Mouse (Mus musculus): ENCODE results near the gene Itpr2.
A peak's percentile ranks its signal among the peaks of the same experiment; 100 is the strongest.

The Itpr2 gene

DNA sequence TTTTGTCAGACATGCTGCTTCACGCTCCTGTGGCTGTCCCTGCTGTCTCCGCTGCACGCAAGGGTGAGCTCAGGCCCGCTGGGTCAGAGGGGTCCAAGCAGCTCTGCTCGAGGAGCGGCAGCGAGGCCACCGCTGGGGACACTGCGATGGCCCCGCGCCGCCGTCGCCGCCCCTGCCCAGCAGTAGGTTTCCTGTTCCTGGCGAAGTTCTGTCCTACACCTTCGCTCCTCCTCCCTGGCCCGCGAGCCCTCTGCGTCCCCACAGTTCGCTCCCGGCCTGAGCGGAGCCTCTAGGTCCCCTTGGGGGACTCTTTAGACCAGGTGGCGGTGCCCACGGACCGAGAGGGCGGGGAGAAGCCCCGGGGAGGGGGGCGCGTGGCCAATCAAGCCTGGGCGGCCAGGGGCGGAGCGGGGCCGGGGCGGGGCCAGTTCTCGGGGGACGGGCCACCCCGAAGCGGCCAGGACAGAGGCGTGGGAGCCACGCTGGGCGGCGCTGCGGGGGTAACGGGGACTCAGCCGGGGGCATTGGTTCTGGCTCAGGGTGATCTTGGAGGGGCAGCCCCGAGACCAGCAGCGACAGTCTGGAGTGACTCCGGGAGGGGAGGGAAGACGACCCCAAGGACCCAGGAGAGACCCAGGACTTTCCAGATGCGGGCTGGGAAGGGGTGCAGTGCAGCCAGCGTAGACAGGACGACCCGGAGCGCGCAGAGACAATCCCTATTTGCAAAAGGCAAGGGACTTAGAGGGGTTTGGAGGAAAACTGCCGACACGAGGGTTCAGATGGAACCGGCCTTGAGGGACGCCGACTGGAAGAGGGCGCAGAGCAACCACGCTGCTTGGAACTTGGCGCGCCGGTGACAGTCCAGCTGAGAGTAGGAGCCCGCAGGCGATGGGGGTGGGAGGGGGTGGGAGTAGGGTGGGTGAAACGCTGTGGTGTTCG, at the start of gene Itpr2:
Gene Itpr2, minus strand, starts transcription at position 358 of the 939 bp plus-strand sequence.
- DNase-seq = peak; percentile 90

DNA sequence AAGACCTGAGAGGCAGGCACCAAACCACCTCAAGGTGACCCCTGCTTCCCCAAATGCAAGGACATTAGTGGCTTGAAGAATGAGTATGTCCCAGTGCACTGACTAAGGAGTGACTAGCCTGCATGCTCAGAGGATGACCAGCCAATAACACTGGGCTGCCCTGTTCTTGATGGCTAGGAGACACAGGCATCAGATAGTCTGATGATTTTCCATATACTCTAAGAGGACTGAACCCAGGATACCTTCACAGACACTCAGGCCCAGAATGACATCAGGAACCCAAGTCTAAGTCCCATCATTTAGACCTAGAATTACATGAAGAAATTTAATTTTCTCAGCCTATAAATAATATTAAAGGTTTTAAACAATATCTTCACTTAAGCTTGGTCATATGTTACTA, 49.3 kb upstream of the Itpr2 start:
- no peak for DNase-seq

DNA sequence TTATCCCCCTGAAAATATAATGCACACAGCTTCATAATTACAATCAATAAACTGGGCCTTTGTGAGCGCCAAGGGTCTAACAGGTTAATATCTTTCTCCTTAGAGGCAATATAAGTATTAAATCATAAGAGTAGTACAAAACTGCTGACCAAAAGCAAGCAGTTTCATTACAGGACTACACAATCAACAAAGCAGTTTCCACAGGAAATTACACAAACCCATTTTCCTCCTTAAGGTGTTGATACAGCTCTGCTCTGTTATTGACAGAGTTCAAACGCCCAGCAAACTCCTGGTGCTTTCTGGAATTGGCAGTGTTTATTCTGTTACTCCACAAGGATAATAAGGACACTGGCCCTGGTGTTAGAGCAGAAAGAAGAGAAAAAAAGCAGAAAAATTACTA, 48.4 kb upstream of the Itpr2 start:
- no peak for DNase-seq

DNA sequence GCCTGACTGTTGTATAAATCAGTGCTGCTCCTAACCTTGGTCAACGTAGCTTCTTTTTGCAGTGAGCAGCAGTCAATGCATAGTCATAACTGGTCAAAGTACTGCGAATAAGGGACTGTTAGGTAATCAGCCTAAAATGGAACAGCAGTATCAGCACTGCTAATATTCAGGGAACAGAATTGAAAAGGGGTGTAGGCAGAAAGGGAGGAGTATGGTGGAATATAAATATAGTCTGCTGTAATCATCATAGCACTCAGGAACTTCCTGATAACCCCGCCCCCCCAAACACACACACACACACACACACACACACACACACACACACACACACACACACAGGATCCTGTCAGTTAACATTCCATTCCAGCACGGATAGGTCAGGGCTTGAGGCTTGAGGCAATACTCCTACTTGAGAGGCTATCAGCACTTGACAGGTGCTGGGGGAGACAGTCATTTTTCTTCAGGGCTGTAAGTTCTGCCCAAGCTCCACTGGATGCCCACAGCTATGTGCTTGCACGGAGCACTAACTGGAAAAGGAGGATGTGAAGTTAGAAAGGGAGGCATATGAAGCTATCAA, 43.4 kb upstream of the Itpr2 start:
- no peak for DNase-seq

DNA sequence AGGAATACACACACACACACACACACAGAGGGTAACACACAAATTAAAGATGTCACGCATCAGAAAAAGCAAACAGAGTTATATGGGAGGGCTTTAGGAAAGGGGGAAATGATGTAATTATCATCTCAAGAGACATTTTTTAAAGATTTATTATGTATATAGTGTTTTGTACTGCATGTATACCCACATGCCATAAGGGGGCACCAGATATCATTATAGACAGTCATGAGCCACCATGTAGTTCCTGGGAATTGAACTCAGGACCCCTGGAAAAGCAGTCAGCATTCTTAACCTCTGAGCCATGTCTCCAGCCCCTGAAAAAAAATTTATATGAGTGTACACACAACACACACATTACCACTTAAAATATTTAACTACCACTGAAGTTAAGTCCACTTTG, 42.6 kb upstream of the Itpr2 start:
- no peak for DNase-seq

DNA sequence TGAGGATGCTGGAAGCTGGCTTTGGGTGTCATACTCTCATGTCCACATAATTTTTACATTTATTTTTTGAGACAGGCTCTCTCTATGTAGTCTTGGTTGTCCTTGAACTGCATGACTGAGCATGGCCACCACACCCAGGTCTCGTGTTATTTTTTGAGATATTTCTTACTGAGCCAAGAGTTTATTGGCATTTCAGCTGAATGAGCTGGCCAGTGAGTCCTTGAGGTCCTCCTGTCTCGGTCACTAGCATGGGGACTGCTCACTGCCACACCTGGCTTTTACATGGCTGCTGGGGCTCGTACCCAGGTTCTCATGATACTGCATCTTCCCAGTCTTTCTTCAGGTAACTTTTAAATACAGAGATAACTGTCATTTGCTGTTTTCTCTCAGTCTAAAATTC, 38.4 kb upstream of the Itpr2 start:
- no peak for DNase-seq

DNA sequence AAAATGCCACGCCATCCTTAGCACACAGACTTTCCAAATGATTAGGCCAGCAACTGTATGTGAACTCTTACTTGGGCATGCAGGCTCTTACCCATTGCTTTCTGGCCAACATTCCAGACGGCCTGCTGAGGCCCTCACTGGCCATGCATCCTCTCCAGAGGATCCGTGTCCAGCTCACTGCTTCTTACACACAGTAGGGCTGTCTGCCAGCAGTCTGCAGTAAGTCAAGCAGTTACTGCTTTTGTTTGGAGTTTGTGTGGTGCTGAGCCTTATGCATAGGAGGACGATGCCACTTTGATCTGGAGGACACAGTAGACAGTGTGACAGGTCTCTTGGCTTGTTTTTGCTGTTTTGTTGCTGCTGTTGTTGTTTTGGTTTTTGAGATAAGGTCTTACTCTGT, 36.6 kb upstream of the Itpr2 start:
- no peak for DNase-seq

DNA sequence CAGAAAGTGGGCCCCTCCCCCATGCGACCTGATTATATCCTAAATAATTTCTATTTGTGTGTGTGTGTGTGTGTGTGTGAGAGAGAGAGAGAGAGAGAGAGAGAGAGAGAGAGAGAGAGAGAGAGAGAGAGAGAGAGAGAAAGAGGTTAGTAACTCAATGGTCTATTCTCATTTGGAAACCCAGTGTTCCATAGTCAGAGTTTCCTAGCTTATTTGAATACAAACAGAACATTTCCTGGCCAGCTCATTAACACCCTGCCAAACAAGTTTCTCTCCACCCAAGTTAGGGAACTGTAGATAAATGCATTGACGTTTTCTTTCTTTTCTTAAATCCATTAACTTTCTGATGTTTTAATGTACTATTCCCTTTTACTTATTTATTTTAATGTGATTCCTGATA, 36.0 kb upstream of the Itpr2 start:
- no peak for DNase-seq

DNA sequence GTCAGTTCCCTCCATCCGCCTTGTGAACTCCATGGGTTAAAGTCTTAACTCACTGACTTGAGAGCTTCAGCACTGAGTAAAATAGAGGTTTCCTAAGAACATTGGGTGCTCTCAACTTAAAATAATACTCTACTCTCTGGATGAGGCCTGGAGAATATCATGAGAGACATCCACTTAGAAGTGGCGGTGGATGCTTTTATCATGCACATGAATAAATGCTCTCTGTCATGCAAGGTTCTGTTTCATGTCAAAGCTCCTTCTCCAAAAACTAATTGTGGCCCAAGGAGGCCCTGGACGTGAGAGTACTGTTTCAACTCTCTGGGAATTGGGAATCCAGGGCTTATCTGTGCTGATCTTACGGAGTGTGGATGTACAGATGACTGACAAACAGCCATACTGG, 35.1 kb upstream of the Itpr2 start:
- no peak for DNase-seq

DNA sequence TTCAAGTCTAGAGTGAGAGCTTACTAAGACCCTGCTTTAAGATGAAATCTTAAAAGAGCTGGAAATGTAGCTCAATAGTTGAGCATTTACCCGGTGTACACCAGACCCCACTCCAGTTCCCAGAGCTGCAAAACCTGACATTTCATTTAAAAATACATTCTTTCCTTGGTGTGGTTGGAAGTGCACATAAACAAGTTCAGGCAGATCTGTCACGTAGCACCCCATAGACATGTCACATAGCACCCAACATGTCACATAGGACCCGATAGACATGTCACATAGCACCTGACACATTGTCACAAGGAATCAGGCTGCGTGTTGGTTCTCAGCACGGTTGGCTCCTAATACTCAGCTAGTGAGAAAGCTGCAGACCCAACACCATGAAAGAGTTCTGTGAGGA, 33.5 kb upstream of the Itpr2 start:
- DNase-seq = no peak

DNA sequence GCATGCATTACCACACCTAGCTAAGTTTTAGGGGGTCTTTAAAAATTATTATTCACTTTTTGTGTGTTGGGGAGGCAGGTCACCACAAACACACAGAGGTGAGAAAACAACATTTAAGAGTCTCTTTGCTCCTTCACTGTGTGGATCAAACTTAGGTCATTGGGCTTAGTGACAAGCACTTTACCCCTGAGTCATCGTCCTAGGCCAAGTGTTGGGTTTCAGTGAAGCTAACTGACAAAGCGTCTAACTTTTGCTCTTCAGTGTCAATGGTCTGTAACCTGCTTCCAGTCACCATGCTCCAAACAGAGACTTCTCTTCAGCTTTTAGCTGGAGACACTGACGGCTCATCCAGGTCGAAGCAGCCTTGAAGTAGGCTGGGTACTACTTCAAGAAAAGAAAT, 31.1 kb upstream of the Itpr2 start:
- no peak for DNase-seq

DNA sequence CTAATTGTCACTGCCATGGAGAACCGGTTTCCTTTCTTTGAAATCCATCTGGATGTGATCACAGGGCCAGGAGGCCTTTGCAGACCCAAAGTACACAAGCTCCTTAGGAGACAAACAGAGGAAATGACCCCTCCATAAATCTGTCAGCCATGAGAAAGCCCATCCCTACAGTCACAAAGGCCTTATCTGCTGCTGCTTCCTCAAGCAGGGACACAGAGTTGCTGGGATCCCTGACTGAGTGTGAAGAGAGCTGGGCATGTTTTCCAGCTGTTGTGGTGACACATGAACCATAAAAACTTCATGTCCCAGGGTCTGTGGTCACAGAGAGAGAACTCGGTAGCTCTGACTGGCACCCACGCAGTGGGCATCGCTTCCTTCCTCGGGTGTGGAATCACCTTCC, 28.7 kb upstream of the Itpr2 start:
- no peak for DNase-seq

DNA sequence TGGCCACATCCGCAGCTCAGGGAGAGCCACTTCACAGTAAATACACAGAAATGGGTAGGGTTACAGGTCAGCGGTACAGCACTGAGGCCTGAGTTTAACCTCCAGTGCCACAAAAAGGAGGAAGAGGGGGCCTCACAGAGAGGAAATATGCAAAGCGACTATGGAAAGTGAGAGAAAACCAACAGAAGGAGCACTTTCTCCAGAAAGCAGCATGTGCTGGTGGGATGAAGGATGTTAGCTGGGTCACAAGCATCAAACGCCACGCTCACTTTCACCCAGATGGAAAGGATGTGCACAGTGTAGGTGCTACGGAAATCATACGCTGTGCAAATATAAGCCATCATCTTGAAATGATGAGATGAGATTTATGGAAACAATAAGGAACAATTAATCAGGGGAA, 28.3 kb upstream of the Itpr2 start:
- DNase-seq = no peak

DNA sequence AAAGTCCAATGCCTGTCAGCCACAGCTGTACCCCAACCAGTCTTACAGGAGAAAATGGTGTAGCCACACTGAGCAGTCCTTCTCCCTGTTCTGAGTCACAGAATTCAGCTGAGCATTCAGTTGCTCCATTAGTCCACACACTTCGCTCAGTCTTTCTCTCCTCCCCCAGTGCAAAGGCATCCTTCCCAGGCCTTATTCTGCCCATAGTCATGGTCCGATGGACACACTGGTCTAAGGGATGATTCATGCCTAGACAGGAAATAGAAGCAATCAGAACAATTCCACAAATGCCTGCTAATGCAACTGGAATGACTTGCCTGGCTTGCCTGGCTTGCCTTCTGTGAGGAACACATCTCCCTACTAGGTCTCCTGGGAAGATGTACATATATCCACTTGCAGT, 25.5 kb upstream of the Itpr2 start:
- DNase-seq = no peak

DNA sequence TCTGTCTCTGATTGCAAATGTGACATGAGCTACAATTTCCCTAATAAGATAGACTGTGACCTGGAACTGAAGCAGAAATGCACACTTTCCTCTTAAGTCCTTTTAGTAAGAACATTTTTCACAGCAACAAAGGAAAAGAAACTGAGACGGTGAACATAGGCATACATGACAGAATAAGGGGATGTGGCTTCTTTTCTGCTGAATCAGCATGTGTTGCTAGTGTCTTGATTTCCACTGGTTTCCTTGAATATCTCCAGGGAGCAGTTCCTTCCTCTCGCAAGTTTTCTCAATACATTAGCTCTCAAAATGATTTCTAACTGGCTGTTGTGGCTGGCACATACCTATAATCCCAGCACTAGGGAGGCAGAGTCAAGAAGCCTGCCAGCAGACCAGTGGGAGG, 23.5 kb upstream of the Itpr2 start:
- DNase-seq = no peak

DNA sequence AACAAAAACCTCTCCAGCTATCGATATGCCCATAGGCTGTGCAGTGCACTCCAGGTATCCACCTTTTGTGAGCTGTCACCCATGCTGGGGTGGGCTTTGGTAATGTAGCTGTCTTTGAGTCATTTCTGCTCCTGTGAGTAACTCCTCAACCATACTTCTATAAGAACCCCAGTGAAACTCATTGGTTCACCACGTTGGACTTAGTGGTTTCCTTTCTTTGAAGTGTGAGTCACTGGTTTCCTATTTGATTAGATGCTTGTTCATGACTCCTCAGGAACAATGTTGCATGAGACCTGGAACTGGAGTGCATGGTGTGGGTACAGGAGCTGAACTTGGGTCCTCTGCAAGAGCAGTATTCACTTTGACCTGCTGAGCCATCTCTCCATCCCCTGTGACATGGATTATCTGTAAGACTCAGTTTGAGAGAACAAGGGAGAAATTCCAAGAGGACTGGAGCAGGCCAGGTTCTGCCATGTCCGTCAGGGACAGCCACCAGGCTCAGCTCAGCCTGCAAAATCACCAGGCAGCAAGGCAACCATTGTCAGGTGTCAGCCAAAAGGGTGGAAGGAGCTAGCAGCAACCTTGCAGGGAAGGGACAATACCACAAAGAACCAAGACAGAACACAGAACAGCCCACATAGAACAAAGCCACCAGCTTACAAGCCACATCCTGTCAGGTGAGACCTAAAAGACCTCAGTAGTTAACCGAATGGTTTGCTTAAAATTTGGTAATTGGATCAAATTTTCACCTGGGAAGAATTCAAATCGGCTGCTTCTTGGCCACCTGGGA, 19.6 kb upstream of the Itpr2 start:
- no peak for DNase-seq

DNA sequence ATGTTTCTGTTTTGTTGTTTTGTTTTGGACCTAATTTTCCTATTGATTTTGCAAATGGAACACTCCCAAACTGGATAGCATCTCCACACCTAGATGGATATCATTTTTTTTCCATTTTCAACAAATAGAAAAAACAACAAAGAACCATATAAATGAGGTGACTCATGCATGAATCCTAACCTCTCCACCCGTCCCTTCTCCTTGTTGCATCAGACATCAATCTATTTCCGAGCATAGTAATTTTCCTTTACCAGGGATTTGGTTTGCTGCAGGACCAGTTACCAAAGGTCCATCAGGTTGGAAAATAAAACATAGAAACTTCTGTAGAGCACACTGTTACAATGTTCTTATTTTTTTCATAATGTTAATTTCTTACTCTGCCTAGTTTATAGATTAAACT, 17.0 kb upstream of the Itpr2 start:
- DNase-seq = no peak

DNA sequence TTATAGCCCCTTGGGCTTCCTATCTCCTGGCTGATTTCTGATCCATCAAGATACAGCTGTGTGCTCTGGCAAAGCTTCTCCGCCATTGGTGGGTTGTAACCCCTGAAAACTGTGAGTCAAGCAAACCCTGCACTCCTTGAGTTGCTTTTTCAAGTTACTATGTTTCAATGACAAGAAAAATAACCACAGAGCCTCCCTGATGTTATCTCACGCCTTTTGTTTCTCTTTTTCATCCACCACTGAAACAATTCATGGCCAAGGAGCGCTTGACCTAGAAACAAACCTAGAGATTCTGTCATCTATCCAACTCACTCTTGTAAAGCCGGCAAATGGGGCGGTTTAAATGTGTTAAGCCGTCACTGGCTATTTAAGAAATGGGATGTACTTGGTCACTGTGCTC, 13.9 kb upstream of the Itpr2 start:
- DNase-seq = no peak

DNA sequence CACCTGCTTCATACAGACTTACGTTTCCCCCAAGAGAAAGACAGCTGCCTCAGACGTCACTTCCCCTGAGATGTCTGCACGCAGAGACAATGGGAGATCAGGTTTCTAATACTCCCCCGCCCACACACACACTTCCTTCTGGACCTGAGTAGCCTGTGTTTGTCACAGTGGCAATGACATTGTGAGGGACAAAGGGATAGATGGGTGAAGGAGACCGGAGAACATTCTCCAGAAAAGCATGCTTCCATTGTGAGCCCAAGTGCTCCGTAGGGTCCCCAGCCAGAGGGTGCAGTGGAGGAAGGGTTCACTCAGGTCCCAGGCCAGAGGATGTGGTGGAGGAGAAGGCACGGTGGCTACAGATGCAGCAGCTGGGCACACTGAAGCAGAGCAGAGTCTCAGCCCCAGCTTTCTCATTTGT, 12.5 kb upstream of the Itpr2 start:
- DNase-seq = no peak

DNA sequence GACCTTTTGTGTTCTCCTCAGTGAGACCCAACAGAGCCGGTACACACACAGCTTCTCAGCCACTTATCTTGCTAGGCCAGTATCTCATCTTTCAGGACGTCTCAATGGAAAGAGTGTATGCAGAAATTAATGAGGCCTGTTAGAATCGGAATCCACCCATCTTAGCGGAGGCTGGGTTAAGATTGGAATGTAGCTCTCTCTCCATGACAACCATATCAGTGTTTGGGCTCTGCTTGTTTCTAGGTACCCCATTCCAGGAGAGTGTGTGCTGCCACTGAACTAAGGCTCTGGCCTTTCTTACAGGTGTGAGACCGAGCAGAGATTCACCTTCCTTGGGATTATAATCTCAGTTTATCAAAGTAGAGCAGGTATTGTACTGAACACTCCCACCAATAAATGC, 11.9 kb upstream of the Itpr2 start:
- DNase-seq = no peak

DNA sequence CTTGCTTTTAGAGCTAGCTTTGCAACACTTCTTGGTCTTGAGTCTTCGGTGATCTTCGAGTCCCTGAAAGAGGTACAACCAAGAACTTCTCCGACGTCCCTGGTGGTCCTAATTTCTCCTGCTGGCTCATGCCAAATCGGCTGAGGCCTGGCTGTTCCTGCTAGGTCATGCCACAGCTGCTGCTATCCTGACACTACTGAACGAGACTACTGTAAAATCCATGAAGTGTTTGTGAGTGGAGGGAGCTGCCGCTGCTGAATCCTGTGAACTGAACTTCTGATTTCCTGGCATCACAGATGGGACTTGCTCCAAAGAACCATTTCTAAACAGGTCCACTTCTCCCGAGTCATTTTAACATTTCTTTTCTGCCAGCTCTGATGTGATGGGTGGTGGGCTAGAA, 11.4 kb upstream of the Itpr2 start:
- DNase-seq = no peak

DNA sequence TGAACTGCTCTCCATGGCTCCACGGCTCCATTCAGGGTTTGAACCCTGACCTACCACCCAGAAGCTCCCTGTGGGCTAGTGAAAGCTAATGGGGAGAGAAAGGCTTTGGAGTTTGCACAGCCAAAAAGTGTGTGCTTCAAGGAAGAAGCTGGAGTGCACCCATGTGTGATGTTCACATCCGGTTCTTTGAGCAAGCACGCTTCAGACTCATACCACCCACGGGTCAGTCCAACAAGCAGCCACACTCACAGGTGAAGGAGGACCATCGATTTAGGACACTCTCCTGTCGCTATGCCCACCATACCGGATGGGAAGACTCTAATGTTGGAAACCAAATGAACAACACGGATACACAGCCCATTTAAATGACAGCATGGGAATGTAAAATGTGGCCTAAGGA, 9.5 kb upstream of the Itpr2 start:
- DNase-seq = no peak

DNA sequence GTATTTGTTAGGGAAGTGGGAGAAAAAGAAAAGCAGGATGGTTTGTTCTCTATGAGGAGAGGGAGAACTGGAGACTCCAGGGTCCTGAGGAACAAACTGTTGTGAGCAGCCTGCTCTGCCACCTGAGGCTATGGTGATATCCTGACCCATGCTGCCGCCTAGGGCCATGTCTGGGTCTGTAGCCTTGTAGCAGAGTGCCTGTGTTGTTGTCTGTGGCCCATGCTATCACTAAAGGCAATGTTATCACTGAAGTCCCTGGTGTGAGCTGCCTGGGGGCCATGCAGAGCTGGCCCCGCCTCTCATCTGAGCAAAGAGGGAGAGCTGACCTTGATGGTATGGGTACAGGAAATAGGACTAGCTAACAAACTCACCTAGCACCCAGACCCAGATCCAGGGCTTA, 7.9 kb upstream of the Itpr2 start:
- DNase-seq = no peak

DNA sequence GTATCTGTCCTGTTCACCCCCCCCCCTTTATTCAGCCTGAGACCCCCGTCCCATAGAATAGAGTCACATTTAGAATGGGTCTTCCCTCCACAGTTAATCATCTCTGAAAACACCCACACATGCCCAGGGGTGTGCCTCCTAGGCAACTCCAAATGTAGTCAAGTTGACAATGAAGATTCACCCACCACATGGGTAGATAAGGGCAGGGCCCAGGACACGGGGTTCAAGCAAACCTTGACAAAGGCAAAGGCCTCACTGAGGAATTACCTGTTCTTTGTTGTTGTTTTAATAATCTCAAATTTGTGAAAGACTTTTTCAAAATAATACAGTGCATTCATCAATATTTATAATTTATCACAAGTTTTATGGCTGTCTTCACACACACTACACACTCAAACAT, 2.4 kb upstream of the Itpr2 start:
- DNase-seq = no peak

Measured in retina, postnatal 1 day (tissue).